Mouse (Mus musculus) ES-CJ7 (cell line): ENCODE measurements around the gene Hist1h3g.
"Not testable (repeated sequence)": the region's sequence is repeated elsewhere in the genome, so short reads cannot be mapped to it uniquely, and the experiment has no call there.

Experiments
- DNase-seq: peaks from one replicate; pipeline ENCODE4 v3.0.0; 2011; ENCODE audit warnings: low read depth, low spot score

Gene Hist1h3g

DNA sequence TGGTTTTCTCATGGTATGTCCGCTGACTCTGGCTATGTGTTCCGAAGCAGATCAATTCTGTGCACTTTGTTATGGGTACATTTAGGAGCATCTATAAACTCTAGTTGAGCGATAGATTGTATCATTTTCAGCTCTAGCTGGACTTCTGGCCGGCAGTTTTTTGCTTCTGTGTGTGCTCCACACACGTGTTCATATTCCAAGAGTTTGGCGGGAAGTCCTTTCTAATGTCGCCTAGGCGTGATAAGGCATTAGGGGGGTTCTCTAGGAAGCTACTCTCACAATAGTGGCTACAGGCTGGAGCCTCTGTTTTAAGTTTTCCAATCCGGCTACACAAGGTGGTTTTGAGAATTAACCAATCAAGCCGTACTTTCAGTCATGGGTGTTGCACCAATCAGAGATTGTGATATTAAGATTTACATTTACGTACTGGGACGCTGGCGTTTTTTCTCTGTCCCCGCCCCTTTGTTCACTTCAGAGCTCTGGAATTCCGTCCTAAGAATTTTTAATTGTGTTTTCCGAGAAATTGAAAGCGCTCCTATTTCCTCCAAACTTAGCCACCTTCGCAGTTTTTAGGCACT is 20.7 kb downstream of the Hist1h3g start:
- peak; percentile 95 for DNase-seq

DNA sequence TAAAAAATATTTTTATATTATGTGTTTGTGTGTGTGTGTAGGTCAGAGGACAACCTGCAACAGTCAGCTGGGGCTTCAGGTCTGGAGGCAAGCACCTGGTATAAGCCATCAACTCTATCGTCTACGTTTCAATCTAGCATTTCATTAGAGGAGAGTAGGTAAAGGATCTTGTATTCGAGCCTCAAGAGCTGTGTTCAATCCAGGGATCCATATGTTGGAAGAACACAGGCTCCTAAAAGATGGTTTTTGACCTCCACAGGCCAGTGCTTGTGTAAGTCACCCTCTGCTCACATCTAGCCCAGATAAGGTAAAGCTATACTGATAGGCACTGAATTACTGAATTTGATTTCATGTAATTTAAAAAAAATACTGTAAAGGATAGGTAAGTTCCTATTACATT is 21.7 kb downstream of the Hist1h3g start:
- DNase-seq: no peak

DNA sequence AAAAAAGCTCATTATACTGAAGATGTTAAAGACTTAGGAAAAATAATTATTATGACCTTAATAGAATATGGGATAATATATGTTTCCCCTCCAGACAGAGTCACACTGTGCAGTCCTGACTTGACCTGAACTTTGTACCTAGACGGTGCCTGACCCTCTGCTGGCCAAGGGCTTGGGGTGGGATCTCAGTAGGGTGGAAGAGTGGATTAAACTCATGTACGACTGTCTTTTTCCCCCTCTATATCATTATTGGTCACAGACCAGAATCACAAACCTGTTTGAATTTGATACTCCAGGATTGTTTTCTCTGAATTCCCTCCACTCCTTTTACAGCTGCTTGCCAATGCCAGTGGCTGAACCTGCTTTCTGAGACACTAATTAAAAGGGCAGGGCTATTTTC is 25.5 kb downstream of the Hist1h3g start:
- not testable (repeated sequence) for DNase-seq

DNA sequence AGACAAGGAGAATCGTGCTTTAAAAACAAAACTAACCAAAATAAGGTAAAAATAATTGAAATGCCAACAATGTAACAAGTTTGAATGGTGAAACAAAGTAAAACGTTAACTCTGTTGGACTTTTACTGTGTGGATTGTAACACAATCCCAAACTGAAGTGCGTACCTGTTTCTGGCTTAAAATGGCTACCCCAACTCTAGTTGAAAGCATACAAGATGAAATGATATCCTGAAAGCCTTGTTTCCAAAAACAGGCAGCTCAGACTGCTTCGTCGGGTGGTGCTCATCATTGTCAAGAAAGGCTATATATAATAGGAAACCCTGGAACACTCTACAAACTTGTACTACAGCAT is 26.3 kb downstream of the Hist1h3g start:
- DNase-seq: not testable (repeated sequence)

DNA sequence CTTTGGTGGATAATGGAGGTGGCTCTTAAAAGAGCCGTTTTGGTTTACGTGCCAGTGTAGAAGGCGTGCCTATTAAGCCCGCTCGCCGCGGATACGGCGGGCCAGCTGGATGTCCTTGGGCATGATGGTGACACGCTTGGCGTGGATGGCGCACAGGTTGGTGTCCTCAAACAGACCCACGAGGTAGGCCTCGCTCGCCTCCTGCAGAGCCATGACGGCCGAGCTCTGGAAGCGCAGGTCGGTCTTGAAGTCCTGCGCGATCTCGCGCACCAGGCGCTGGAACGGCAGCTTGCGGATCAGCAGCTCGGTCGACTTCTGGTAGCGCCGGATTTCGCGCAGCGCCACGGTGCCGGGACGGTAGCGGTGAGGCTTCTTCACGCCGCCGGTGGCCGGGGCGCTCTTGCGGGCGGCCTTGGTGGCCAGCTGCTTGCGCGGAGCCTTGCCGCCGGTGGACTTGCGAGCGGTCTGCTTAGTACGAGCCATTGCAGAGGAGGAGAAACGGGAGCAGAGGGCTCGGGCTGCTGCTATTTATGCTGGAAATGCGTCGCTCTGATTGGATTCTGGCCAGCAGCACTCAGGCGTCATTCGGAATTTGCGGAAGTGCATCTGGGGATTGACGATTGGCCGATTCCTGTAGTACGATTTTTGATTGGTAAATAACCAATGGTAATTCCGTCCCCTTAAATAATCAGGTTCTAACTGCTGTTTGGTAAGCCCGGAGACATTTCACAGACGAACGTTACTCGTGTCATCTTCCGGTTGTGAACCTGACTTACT is 26.8 kb downstream of the Hist1h3g start, which contains the start of gene Hist1h3e:
Hist1h3e (minus strand) TSS at position 487 of the 777 bp plus-strand sequence.
- DNase-seq: peak; percentile 99

DNA sequence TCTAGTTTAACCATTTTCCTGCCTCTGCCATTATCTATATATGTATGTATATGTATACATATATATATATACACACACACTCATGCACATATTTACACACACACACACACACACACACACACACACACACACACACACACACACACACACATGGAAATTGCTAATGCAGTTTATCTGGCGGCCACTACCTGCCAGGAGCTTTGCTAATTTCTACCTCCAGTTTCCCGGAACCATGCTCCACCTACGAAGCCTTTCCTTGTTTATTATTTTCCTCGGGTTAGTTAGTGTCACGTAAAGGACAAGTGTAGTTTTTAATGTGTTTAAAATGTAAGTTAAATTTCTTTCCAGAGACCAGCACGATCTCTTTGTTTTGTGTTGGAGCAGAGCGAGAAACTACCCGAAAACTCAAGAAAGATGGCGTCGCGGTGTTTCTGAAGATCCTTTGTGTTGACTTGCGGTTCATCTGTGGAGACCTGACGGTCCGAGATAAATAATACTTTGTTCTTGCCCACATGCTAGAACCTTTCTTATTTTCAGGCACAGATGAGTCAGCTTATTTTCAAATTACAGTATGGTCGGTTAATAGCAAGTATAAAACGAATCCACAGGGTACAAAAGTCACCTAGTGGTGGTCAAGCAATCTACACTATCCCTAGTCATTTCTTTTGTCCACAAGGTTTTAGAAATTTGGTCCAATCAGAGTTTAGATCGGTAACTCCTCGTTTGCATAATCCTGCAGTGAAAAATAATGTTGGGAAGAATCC is 27.7 kb downstream of the Hist1h3g start:
- DNase-seq: peak; percentile 90

DNA sequence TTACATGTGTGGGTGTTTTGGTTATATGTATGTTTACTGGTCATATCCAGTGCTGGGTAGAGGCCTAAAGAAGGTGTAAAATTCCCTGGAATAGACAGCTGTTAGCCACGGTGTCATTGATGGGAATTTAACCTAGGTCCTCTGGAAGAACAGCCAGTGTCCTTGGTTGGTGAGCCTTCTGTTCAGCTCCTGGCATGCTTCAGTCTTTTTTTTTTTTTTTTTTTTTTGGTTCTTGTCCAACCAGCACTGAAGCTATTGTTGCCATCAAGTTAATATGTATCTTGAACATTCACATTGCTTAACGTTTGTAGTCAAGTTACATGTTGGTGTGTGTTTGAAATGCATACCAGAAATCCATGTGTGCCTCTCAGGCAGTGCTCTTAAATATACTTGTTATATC is 29.3 kb downstream of the Hist1h3g start:
- no peak for DNase-seq

DNA sequence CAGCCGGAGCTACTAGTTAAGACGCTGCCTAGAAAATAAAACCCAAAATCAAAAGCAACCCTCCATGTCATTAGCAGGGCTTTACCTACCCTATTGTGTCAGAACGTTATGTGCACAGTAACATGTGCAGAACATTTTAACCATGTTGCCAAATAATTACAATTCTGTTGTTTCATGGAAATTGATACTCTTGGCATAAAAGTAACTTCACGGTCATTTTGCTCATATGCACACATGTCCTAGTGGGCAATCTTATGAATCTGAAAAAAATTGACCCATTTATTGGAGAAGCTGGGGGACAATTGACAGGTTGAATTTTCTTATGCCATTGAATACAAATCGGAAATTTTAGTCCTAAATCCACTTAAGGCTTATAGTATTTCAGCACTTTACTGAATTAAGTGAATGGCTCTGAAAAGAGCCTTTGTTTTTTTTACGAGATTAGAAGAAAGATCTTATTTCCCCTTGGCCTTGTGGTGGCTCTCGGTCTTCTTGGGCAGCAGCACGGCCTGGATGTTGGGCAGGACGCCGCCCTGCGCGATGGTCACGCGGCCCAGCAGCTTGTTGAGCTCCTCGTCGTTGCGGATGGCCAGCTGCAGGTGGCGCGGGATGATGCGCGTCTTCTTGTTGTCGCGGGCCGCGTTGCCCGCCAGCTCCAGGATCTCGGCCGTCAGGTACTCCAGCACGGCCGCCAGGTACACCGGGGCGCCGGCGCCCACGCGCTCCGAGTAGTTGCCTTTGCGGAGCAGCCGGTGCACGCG is 35.2 kb downstream of the Hist1h3g start:
- peak; percentile 56 for DNase-seq

DNA sequence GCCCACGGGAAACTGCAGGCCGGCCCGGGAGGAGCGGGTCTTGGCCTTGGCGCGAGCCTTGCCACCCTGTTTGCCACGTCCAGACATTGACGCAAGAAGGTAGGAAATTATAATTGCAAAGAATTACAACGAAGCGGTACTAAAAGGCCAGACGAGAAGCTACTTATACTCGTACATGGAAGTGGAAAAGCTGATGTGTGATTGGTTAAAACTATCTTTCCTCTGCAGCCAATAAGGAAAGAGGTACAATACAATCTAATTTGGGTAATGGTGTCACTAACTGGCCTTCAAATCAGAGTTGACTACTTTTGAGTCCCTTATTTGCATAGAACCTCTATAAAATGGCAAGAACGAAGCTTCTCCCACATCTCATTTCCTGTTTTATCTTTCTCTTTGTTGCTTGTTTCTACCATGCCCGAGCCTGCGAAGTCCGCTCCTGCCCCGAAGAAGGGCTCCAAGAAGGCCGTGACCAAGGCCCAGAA is 35.8 kb downstream of the Hist1h3g start, which contains the start of the genes Hist1h2ae and Hist1h2bg:
Hist1h2ae (minus strand) TSS at position 199 of the 482 bp plus-strand sequence.
Hist1h2bg (plus strand) TSS at position 375 of the 482 bp plus-strand sequence.
- DNase-seq: peak; percentile 98

DNA sequence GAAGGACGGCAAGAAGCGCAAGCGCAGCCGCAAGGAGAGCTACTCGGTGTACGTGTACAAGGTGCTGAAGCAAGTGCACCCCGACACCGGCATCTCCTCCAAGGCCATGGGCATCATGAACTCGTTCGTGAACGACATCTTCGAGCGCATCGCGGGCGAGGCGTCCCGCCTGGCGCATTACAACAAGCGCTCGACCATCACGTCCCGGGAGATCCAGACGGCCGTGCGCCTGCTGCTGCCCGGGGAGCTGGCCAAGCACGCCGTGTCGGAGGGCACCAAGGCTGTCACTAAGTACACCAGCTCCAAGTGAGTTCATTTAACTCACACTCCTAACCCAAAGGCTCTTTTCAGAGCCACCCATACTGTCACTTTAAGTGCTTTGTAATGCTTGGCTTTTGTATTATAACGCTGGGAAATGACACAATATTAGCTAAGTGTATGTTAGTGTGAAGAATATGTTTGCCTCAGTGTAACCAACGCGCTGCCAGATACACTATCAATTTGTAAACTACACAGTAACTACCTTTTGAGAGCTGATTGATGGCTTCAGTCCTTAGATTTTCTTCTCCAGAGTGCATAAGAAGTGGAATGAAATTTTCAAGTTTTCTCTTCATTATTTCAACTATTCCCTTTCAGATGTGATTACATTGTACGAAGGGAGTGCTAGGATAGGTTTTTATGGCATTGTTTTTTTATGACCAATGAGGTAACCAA is 36.4 kb downstream of the Hist1h3g start:
- DNase-seq: peak; percentile 67

DNA sequence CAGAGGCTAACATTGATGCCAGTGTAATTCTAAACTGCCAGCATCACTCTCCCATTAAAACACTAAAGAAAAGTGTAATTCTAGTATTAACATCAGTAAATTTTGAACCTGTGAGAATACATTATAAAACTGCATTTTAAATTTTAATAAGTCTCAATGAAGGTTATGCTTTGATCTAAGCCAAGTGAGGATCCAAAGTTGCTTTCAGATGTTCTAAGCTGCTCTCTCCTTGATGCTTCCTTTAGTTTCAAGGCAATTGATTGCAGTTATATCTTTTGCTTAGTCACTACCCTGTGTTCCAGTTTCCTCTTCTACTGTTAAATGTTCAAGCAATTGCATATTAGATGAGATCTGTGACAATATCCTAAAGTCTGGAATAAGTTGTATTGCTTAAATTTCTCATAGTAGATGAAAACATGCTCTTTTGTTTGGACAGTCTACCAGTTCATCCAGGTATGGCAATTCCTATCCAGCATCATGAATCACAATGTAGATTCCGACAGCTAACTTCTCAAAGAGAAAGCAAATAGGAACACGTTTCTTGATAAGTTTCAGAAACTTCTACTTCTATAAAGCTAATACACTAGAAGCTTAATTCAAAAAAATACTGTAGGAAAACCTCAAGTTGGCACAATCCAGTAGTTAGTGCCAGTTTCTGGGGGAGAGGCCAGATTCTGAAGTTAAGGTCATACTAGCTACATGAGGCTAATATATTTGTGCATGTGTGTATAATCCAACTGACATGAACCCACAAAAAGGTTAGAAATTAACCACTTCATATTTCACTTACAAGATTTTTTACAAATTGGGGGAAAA is 37.2 kb downstream of the Hist1h3g start:
- DNase-seq: peak; percentile 51

DNA sequence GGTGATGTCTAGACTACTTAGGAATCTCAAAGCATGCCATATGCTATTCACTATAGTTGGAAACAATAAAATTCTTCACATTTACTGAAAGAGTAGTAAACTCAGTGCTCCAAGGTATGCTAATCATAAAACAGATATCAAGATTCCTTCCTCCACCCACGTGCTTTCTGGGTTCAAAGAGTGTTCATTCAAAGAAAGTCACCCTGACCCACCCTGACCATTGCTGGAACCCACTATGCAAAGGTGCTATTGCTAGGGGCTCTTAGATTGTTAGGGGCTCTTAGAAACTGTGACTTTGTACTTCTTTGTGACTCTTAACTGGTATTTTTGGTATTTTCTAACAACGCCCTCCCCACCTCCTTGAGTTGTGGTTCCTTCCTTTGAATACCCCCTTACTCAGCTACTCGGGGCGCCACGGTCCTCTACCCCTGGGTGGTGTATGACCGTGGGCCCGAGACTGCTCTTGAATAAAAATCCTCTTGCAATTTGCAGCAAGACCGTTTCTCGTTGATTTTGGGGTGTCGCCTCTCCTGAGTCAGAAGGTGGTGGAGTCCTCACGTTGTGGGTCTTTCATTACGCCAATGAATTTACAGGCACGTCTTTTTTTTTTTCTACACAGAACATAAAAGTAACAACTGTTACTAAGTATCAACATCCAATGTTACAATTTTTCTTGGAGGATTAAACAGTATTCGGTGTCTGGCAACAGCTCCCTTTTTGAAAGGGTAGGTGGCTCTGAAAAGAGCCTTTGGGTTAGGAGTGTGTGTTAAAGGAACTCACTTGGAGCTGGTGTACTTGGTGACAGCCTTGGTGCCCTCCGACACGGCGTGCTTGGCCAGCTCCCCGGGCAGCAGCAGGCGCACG is 38.0 kb downstream of the Hist1h3g start:
- not testable (repeated sequence) for DNase-seq

DNA sequence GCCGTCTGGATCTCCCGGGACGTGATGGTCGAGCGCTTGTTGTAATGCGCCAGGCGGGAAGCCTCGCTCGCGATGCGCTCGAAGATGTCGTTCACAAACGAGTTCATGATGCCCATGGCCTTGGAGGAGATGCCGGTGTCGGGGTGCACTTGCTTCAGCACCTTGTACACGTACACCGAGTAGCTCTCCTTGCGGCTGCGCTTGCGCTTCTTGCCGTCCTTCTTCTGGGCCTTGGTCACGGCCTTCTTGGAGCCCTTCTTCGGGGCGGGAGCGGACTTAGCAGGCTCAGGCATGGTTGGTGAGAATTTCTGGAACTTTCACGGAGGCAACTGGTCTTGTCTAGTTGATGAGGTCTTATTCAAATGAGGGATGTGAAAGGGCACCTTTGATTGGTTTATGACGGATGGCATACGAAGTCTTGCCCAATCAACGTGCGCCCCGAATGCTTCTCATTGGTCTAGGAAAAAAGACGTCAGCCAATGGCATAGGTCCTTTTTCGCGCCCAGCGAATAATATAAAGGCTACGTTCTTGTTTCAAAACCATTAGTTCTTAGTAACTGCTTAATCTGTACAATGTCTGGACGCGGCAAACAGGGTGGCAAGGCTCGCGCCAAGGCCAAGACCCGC is 38.8 kb downstream of the Hist1h3g start, which contains the start of the genes Hist1h2bf and Hist1h2ad:
Hist1h2bf (minus strand) TSS at position 299 of the 627 bp plus-strand sequence.
Hist1h2ad (plus strand) TSS at position 484 of the 627 bp plus-strand sequence.
- DNase-seq: peak; percentile 100

DNA sequence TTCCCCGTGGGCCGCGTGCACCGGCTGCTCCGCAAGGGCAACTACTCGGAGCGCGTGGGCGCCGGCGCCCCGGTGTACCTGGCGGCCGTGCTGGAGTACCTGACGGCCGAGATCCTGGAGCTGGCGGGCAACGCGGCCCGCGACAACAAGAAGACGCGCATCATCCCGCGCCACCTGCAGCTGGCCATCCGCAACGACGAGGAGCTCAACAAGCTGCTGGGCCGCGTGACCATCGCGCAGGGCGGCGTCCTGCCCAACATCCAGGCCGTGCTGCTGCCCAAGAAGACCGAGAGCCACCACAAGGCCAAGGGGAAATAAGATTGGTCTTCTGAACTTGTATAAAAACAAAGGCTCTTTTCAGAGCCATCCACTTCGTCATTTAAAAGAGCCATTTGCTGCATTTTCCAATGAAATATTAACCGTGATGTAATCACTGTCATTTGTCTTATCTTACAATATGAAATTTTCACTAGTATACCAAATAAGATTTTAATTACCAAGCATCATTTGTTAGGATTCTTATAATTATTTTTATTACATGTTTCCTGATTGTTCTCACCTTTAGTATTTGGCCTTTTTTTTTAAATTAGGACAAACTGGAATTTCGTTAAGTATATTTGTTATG is 39.4 kb downstream of the Hist1h3g start:
- peak; percentile 59 for DNase-seq

DNA sequence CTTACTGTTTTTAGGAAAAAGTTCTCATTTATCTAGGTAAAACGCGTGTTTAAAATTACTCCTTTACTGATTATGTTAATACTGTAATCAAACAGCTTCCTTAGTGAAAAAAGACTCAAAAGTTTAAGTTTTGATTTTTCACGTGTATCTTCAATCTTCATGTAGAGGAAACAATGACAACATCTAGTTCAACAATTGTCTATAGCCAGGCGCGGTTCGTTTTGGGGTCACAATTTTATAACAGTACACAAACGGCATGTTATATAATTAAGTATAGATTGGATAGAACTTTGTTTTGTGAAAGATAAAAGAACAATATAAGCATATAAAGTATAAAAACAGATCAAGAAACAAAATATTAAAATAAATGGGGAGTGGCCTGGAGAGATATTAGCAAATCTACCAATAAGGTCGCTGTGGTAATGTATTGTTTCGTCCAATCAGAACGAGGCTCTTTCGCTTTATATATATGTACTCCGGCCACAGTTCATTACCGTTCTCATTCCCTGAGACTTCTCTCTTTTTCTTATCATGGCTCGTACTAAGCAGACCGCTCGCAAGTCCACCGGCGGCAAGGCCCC is 40.1 kb downstream of the Hist1h3g start, which contains the start of gene Hist1h3d:
Hist1h3d (plus strand) TSS at position 493 of the 581 bp plus-strand sequence.
- peak; percentile 91 for DNase-seq

DNA sequence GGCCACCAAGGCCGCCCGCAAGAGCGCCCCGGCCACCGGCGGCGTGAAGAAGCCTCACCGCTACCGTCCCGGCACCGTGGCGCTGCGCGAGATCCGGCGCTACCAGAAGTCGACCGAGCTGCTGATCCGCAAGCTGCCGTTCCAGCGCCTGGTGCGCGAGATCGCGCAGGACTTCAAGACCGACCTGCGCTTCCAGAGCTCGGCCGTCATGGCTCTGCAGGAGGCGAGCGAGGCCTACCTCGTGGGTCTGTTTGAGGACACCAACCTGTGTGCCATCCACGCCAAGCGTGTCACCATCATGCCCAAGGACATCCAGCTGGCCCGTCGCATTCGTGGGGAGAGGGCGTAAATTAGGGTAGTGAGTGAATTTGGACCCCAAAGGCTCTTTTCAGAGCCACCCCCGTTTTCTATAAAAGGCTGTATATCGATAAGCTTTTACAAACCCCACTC is 40.7 kb downstream of the Hist1h3g start:
- peak; percentile 64 for DNase-seq

DNA sequence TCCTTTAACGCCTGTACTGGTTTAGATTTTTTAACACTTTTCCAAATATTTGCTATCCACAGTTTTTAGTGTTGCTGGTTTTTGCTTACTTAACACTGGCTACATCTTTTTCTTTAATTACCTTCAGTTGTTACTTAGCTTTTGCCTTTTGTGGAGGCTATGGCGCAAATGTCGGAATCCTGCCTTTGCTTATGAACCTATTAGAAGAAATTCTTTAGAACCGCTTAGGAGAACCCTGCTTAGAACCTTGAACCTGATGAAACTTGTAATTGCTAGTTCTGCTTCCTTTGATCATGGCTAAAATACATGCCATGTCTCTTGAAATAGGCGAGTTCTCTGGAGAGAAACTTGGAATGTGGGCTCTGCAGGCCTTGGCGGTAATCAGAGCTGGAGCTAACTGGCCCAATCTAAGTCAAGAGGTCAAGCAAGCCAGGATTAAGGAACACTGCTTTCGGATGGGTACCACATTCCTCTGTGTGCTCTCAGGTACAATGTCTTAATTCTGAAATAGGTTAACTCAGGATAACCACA is 41.2 kb downstream of the Hist1h3g start:
- DNase-seq: peak; percentile 87
